Mouse (Mus musculus): ENCODE data around the gene Spock1.

Spock1 gene

DNA sequence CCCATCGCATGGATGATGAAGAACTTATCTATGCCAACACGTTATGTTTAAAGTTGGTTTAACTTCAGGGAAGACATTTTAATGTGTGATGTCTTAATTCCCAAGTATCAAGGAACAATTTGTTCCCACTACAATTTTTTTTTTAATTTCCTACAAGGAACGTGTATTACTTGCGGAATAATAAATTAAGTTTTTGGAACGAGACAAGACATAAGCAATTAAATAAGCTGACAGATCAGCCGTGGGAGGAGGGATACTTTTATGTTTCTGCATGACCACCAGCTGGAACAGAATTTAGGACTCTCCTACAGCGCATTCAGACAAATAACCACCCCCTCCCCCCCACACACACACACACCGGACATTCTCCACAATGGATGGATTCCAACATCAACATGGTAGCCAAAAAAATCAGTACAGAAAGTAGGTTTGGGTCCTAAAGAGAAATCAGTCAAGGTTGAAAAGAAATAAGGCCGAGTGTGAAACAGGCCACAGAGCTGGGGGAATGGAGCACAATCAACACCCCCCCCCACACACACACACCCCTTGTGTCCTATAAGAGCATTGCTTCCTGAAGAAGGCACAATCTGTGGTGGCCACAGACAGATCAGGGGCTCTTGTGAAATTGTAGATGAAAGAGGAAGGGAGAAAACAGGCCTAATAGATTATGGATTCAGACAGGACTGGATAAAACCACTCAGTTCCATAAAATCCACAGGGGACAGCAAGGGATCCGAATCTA lies 111.0 kb downstream of the Spock1 start:
- no peak for DNase-seq

DNA sequence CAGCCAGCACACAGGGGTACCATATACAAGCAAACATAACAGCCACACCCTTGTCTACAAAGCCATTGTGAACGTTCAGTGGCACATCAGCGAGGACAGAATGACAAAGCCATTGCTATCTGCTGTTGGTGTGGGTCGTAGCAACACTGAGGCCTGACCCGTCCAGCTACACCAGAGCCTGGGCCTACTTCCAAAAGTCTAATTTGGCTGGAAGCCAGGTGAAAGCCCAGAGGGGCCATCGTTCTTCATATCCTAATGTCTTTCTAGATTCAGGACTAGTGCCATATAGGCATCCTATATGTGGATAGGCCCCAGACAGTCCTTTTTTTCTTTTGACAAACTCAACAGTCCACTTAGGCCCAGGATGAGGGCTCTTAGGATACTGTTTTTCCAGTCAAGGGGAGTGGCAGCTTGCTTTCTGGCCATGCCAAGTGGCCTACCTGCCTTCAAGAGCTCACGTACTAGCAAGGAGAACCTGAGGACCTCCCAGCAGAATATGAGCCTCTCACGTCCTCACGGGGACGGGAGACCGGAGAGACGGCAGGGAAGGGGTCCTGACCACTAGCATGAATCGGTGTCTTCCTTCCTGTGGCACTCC lies 114.4 kb downstream of the Spock1 start:
- peak; percentile 4 for DNase-seq

DNA sequence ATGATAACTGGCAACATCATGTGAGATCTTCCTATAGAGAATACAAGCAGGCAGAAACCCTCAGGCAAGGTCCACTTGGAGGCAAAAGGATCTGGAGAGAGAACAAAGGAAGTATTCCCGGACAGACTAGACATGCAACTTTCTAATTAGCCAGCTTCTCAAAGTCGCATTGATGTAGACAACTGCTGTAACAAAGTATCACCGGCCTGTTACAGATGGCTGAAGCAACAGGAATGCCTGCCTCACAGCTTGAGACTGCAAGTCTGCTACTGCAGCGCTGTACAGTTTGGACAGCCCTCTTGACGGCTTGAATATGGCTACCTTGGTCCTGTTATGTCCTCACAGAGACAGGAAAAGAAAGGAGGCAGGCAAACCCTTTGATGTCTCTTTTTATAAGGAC lies 118.3 kb downstream of the Spock1 start:
- DNase-seq: no peak

DNA sequence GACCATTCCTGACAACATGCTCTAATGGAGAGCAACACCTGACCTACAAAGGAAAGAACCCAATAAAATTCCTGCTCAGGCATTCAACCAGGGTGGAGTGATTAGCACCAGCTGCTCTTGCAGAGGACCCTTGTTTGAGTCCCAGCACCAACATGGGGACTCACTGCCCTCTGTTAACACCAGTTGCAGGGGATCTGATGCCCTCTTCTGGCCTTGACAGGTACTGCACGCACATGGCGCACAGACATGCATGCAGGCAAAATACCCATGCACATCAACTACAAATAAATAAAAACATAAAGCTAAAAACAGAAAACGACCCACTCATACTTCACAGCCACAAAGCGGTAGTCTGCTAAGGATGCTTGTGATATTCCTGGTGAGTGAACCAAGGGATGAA lies 119.8 kb downstream of the Spock1 start:
- DNase-seq: no peak

DNA sequence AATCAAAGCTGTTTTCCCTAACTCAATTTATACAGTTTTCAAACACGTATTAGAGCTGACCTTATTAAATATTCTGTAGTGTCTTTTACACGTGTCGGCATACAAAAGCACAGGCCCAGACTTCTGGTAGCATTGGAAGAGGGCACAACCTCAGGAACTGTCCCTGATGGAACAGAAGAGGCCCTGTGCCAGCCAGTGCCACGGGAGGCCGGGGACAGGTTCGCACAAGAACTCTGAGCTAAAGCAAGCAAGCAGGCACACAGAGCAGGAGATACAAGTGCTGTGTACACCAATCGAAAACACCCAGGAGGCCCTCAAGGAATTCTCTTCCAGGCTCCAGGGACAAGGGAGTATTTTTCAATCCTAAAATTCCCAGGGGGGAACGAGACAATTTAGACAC lies 121.9 kb downstream of the Spock1 start:
- no peak for DNase-seq

DNA sequence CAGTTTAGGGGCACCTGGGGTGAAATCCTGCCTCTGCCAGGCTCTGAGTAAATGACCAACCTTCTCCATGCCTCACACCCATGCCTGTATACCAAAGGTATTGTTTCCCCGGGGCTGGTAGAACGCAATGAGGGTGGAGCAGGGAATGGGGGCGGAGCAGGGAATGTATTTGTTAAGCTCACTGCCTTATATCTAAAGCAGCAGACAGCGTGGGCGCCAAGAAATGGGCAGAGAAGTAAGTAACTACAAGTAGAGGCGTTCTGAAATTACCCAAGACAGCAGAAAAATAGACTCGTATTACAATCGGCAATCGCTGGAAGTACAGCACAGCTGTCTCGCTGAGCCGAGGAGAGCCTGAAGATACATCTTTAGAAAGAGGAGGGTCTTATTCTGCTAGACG lies 125.2 kb downstream of the Spock1 start:
- no peak for DNase-seq

DNA sequence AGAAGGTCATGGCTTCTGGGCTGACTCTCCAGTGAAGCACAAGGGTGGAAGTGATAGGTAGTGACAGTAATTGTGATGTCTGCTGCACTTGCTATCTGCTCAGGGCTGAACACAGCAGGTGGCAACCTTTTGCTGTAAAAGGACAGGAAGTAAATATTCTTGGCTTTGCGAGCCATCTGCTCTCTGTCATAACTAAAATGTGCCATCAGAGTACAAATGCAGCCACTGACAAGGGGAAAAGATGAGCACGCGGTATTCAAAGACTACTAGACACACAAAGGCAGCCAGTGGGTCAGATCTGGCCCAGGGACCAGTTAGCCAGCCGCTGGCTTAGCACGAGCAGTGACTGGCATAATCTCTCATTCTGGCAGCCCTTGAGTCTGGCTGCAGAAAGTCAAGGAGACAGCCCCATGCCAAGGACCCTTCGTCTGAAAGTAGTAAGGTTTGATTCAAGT lies 126.0 kb downstream of the Spock1 start:
- DNase-seq: no peak

DNA sequence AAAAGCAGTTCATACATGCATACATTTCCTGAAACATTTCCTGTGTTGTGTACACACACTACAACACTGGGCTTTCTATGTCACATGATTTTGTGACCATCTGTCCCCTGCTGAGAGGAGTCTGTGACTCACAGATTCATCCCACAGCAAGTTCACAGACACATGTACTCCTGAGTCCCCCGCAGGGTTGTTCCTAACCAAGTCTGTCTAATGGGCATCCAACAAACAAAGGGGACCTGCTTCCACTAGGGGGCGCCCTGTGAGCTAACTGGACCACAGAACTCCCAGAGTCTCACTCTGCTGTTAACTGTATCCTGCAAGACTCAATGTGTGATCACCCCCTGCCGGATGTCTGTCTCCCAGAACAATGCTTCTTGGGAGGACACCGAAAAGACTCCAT lies 129.0 kb downstream of the Spock1 start:
- DNase-seq: peak; percentile 8

DNA sequence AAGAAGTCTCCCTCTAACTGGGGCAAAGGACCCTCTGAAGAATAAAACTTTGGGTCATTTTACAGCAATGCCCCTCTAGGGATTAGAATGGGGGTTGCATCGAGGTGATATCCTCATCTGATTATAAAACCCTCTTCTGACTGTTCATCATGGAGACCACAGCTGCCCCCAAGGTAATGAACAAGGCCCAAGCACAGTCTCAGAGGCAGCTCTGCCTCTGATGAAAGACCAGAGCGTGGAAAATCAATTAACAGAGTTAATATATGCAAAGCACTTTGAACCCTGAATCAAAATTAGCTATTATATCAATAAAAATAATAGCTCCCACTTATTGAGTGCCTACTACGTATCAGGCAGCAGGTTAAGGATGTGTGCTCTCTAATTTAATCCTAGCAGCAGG lies 129.6 kb downstream of the Spock1 start:
- no peak for DNase-seq

DNA sequence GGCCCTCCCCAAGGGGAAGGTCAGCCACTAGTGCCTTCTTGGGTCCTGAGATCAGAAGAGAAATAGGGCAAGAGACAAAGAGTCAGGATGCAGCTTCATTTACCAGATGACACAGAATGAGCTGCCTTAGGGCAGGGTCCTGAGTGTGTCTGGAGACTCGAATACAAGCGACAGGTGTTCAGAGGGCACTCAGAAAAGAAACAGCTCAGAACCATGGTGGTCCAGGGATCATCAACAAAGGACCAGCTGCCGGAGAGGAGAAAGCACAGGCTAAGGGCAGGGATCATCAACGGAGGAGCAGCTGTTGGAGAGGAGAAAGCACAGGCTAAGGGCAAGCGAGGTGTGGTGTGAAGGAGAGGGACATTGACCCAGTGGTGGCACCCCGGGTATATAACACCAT lies 136.1 kb downstream of the Spock1 start:
- no peak for DNase-seq

DNA sequence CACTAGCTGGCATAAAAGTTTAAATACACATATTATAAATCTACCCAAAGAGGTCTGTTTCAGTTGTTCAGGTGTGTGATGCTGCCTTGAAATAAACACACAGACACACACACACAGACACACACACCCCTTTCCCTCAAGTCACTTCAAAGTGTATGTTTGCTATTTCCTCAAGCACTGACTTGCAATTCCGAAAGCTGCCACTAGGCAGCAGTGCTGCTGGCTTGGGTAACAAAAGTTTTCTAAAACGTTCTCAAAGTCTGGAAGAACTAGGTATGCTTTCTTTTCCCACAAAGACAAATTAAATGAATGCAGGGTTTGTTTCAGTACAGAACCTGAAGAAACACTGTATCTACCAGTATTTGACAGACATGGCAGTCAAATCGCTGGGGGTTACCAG lies 141.4 kb downstream of the Spock1 start:
- DNase-seq: peak; percentile 30

DNA sequence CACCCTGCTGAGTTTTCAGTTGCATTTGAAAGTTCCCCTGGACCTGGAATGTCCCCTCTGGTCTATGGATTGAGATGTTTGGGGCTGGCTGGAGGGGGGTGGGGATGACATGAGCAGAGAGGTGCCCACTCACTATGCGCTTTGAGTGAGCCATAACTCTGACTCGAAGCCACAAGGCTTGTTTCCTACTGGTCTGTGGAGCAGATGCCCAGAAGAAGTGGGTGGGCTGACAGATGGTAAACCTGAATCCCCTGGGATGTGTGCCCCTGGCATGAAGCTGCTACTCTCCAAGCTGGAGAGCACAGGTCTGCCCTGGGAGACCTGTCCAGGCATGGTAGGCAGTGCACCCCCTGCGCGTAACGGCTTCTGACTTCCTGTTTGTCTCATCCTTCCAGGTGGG lies 147.0 kb downstream of the Spock1 start:
- DNase-seq: no peak

DNA sequence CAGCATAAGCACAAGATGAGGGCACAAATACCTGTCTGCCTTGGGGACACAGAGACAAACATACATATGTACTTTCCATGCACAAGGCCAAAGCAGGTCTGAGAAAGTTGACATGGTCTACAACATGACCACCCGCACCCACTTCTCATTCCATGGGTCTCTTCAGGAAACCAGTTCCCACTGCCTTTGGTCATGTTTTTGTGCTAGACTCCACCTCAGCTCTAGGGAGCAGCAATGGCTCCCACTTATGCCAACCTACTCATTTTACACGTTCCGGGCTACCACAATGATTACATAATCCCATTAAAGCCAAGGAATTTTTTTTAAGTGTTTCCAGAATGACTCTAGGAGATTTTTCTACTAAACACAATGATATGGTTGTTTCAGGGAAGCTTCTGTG lies 147.5 kb downstream of the Spock1 start:
- no peak for DNase-seq

DNA sequence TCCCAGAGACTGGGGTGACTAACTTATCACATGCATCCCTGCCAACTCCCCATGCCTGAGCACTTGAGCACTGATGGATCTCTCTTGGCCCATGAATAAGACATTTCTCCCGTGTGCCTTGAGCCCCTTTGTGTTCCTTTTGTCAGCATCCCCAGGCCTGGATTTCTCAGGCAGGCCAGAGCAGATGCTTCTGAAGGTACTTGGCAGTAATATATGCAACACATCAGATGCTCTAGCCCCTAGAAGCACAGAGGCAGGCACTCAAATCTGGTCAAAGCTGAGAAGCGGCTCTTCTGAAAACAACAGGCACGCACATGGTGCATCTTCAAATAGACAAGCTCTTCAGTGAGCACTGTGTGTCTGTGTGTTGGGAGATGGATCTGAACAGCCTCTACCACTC lies 151.8 kb downstream of the Spock1 start:
- no peak for DNase-seq

DNA sequence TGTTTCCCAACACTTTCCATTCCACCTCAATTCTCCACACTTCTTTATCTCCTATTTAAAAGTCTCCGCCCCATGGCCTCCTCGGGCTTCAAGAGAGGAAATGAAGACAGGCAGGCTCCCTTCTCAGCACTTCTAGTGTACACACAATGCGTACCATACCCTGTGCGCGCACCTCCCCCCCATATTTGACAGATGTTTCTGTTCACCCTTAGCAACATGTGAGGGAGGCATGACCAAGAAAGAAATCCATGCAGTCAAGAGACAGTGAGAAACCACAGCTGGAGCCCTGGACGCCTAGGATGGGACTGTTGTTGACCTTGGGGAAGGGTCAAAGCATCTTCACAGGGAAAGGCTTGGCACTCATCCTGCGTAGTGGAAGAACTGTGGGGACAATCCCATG lies 157.3 kb downstream of the Spock1 start:
- peak; percentile 9 for DNase-seq

DNA sequence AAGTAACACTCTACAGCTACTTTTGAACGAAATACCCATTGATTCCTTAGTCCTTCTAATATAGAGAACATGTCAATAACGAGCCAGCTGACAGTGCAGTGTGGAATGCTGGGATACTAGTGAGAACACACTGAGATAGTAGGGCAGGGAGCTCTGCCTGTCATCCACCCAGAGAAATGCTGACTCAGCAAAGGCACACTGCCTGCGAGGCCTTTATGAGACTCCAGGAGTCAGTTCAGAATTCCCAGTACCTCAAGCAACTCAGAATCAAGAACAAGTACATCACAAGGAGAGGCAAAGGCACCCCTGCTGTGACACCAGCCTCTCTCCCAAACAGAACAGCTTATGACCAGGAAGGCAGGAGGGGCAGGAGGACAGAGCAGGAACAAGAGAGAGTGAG lies 163.5 kb downstream of the Spock1 start:
- DNase-seq: no peak

DNA sequence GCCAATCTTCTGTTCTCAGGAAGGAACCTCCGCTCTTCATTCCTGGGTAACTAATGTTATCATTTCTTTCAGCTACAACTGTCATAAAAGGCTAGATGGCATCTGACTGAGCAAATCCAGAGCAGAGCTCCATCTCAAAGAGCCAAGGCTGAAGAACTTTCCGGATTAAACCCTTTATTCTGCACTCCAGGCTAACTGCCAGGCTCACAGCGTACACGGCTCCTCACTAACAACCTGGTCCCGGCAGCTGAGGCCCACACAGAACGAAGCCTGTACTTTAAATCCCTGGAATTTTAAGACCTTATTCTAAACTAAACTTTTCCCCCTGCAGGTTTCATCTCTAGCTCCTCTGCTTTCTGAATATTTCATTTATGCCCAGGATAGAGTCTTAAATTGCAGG lies 166.9 kb downstream of the Spock1 start:
- no peak for DNase-seq

DNA sequence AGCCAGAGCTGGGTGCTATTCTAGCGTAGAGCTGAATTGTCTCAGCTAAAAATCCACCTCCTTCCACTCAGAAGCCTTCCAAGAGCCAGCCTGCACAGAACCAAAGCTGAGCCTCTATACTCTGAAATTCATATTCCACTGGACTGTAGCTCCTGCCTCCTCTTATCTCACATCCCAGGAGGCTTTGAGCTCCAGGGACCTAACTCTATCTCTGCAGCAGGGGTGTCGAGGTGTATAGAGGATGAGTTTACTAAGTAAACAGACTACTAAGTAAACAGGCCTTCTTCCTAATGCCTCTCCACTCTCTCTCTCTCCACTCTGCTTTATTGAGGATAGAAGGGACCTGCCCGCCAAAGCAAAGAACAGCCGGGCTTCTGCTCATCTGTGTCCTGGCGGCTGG lies 167.7 kb downstream of the Spock1 start:
- DNase-seq: no peak

DNA sequence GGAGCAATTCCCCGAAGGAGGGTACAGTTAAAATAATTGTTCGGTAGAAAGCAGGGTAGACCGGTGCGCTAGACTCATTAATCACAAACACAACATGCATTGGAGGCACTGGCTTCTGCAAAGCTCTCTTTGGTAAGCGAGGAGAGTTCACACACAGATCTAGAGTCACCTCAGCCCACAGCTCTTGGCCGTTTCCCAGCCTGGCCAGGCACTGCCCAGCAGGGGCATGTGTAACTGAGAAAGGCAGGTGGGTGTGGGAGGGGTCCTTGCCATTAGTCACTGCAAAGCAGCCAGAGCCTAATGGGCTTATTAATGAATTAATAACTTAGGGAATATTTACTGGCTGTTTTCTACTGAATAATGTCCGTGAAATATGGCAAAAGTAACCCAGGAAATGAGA lies 172.1 kb downstream of the Spock1 start:
- DNase-seq: no peak

DNA sequence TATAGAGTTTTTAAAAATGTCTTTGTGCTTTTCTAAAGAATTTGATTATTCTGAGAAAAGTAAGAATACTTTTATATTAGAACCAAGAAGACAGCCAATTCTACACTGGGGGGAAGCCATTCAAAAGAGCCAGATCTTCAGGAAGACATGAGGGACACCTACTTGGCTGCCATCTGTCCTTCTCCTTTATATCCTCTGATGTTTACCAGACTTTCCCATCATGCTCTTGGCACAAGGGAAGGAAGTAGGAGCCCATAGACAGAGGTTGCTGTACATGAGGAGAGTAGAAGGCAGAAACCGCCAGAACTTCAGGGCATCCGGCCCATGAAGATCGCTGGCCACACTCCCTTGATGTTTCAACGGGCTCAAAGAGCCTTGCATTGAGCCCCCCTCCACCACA lies 173.6 kb downstream of the Spock1 start:
- no peak for DNase-seq

DNA sequence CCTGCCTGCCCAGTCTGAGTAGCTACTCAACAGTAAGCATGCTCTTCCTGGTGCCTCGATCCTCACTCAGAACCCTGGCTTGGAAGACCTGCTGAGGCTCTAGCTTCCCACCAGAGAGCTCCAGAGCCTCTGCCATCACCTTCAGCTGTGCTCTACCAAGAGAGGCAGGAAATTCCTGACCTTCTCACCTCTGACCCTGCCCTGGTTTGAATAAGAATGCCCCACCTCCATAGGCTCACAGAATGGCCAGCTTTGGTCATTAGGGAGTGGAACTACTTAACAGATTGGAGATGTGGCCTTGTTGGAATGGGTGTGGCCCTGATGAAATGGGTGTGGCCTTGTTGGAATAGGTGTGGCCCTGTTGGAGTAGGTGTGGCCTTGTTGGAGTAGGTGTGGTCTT lies 174.6 kb downstream of the Spock1 start:
- no peak for DNase-seq

DNA sequence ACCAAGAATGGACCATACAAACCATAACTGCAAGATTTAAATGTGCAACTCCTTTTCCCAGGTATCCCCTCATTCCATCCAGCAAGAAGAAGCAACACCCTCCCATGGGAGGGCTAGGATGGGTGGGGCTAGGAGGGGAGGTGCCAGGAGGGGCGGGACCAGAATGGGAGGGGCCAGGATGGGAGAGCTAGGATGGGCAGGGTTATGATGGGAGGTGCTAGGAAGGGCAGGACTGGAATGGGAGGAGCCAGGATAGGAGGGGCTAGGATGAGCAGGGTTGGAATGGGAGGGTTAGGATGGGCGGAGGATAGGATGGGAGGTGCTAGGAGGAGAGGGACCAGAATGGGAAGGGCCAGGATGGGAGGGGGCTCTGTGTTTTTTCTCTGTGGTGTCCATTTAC lies 175.9 kb downstream of the Spock1 start:
- DNase-seq: no peak

DNA sequence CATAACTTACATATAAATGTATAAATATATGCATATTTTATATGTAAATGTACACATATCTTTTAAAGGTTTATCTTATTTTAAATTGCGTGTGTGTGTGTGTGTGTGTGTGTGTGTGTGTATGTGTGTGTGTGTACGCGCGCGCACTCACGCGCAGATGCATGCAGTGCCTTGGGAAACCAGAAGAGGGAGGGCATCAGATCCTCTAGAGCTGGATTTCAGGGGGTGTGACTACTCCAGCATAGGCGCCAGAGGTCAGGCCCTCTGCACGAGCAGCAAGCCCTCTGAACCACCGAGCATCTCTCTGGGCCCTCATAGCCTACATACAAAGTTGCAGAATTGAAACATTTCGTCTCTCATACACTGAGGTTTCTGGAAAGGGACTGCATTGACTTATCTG lies 180.4 kb downstream of the Spock1 start:
- DNase-seq: no peak

DNA sequence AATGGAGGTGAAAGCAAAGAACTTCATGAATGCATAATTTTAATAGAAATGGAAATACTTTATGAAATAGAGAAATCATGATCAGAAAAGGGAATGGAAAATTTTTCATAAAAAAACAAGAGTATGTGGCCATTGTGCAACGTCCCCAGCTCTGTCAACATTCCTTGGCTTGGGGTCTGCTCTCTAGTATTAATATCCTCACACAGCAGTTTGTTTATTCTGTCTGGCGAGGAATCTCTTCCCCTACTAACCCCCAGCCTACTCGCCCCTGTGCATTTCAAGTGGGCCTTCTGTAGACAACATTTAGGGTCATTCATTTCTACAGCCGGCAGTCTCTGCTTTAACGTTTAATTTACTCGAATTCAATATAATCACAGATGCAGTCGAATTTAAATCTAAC lies 181.5 kb downstream of the Spock1 start:
- DNase-seq: no peak

DNA sequence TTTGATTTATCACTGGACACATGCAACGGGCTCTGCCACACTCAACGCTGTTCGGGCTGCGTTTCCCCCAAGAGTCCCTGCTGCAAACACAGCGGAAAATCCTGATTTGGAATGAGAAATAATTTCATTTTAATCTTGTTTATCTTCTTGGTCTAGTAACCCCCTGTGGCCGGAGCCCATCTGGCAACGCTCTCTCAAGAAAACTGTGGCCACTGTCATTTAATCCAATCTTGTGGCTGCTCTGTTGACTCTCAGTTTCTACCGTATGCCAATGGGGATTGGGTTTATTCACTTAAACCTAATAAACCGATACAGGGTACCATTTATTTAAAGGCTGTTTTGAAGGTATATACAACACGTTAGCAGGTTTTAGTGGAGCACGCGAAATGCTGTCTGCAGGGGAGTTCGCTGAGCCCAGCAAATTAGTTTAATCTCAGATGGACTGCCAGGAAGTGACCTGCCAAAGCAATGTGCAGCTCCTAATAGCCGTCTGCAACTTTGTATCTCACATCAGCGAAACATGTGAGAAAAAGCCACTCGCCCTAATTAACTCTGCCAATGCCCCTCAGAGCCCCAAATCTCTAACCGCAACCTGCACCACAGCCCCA lies 185.7 kb downstream of the Spock1 start:
- no peak for DNase-seq

Data from lung, postnatal 14 days (tissue).